Mouse (Mus musculus): ENCODE measurements around the gene Fam169b. TPM values are rescaled to one million over a fixed set of nuclear protein-coding genes. Genes with fewer than 3 reads are reported as not detected.

The Fam169b gene
- total and polyA plus RNA-seq, 3 experiments = 0.16 to 0.61 TPM; not detected in 1

- DNase-seq = no peak
- WGBS = 76% methylated on average over 6 of the region's 6 CpGs
- intact Hi-C loops (cut with DNase I) = no loop called here
- Histone ChIP-seq H3K27ac (no peak overlapping the region), H3K79me2 (replicated peaks; ENCODE audit: control insufficient read depth, insufficient read depth, low read length) (no peaks in the 10 kb centered on the region), H3K36me3 (ENCODE audit: control insufficient read depth, insufficient read depth, low read length) (no peaks in the 10 kb centered on the region), H3K9ac (ENCODE audit: low read depth, low read length) (no peak overlapping the region), H3K4me1 (ENCODE audit: control insufficient read depth, insufficient read depth, low read length) (no peaks in the 10 kb centered on the region), H3K27me3 (ENCODE audit: control insufficient read depth, insufficient read depth, low read length) (no peaks in the 10 kb centered on the region), H3K4me3 (no peak overlapping the region)
- TF ChIP-seq CTCF (IDR thresholded peaks at IDR 0.05) (no peak), POLR2A (IDR thresholded peaks at IDR 0.05; ENCODE audit: insufficient read depth, low read depth, low read length) (no peak), EP300 (IDR thresholded peaks at IDR 0.05; ENCODE audit: insufficient read depth, low read depth, low read length) (no peak)
Measured at GRCm38 (mm10) chr7:68395707-68396333, 122.2 kb downstream of the Fam169b start.

DNA sequence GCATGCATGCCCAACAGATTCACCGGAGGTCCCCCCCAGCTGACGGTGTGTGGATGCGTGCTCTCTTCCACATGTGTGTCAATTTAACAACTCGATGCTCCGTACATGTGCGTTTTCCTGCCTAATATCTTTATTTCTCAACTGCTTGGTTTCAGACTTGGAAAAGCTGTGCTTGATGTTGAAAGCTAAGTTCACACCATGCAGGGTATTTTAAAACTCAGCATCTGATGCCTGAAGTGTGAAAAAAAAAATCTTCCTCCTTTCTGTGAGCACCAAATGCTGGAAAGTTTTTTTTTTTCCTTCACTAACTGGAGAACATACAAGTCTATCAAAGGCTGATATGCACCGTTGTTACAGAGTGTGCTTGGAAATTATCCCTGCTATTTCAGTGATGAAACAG is 126.9 kb downstream of the Fam169b start:
- no peak overlapping the region for H3K27ac ChIP-seq
- TF ChIP-seq POLR2A (IDR thresholded peaks at IDR 0.05; ENCODE audit: insufficient read depth, low read depth, low read length) = no peak
- TF ChIP-seq CTCF (IDR thresholded peaks at IDR 0.05) = no peak
- no peak for TF ChIP-seq EP300 (IDR thresholded peaks at IDR 0.05; ENCODE audit: insufficient read depth, low read depth, low read length)
- no peak overlapping the region for H3K4me3 ChIP-seq
- no peak overlapping the region for H3K9ac ChIP-seq (ENCODE audit: low read depth, low read length)
- no peaks in the 10 kb centered on the region for H3K36me3 ChIP-seq (ENCODE audit: control insufficient read depth, insufficient read depth, low read length)
- 86% methylated on average over 7 of the region's 7 CpGs for WGBS
- no peaks in the 10 kb centered on the region for H3K4me1 ChIP-seq (ENCODE audit: control insufficient read depth, insufficient read depth, low read length)
- intact Hi-C loops (cut with DNase I) = no loop called here
- H3K27me3 ChIP-seq (ENCODE audit: control insufficient read depth, insufficient read depth, low read length) = no peaks in the 10 kb centered on the region
- no peaks in the 10 kb centered on the region for H3K79me2 ChIP-seq (replicated peaks; ENCODE audit: control insufficient read depth, insufficient read depth, low read length)
- no peak for DNase-seq

DNA sequence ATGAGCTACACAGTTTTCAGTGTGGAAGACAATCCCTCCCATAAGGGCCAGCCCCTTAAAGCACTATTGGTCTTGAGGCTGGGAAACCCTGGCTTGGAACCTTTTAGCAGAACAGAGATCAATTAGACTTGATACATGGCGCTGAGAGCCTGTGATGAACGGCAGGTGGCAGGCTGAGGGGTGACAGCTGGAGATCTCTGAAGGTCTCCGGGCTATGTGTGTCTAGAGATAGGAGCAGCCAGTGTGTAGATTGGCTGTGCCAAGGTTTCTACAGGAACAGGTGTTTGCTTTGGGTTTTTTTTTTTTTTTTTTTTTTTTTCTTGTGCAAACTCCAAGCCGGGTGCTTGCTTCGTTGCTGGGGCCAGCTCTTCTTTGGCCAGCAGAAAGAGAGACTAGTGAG is 135.0 kb downstream of the Fam169b start:
- TF ChIP-seq EP300 (IDR thresholded peaks at IDR 0.05; ENCODE audit: insufficient read depth, low read depth, low read length) (no peak), CTCF (IDR thresholded peaks at IDR 0.05) (no peak), POLR2A (IDR thresholded peaks at IDR 0.05; ENCODE audit: insufficient read depth, low read depth, low read length) (no peak)
- Histone ChIP-seq H3K4me1 (ENCODE audit: control insufficient read depth, insufficient read depth, low read length) (no peaks in the 10 kb centered on the region), H3K4me3 (no peak overlapping the region), H3K9ac (ENCODE audit: low read depth, low read length) (no peak overlapping the region), H3K27me3 (ENCODE audit: control insufficient read depth, insufficient read depth, low read length) (no peaks in the 10 kb centered on the region), H3K27ac (no peak overlapping the region), H3K79me2 (replicated peaks; ENCODE audit: control insufficient read depth, insufficient read depth, low read length) (no peaks in the 10 kb centered on the region), H3K36me3 (ENCODE audit: control insufficient read depth, insufficient read depth, low read length) (no peaks in the 10 kb centered on the region)
- intact Hi-C loops (cut with DNase I) = no loop called here
- DNase-seq = no peak
- WGBS = 37% methylated on average over 5 of the region's 5 CpGs

Other genes starting within 250 kb of the Fam169b start
- not detected for gene Pgpep1l, start 9.6 kb upstream of the Fam169b start, total RNA-seq (2021)
- gene Pgpep1l, start 9.6 kb upstream of the Fam169b start, polyA plus RNA-seq (2012; rRNA removed) = 0.12 TPM in 1 of 2 replicates, not detected in the other

All from heart, adult 2 months (tissue).